Mouse (Mus musculus) hindbrain, postnatal 0 days (tissue): ENCODE results near the gene Glrx. TPM values are rescaled to one million over a fixed set of nuclear protein-coding genes. Genes with fewer than 3 reads are reported as not detected.
A peak's percentile ranks its signal among the peaks of the same experiment; 100 is the strongest.

Experiments used
- ATAC-seq: fragments of 200-750 bp; cut with Nextera tagmentation; 2 replicates; pipeline ENCODE4 v1.8.0; 2017; ENCODE audit warnings: mild to moderate bottlenecking, moderate TSS enrichment, moderate library complexity
- DNase-seq: peaks from one replicate; pipeline ENCODE4 v3.0.0-alpha.2; 2015; ENCODE audit warnings: low spot score
- H3K27ac ChIP-seq: fragments of 300-500 bp; sonication (generic); 2 replicates; pipeline ENCODE4 v1.5.1; 2014; ENCODE audit warnings: mild to moderate bottlenecking
- H3K27me3 ChIP-seq: fragments of 300-500 bp; sonication (generic); 2 replicates; pipeline ENCODE4 v1.6.1; 2014; ENCODE audit warnings: low read length, mixed read lengths; ENCODE audit not compliant: insufficient read depth
- H3K36me3 ChIP-seq: fragments of 300-500 bp; sonication (generic); 2 replicates; pipeline ENCODE4 v1.6.1; 2014; ENCODE audit warnings: low read length, mixed read lengths; ENCODE audit not compliant: insufficient read depth
- H3K4me1 ChIP-seq: fragments of 300-500 bp; sonication (generic); 2 replicates; pipeline ENCODE4 v1.6.1; 2014; ENCODE audit warnings: antibody characterized with exemption, low read length, mixed read lengths; ENCODE audit not compliant: insufficient read depth
- H3K4me2 ChIP-seq: fragments of 300-500 bp; sonication (generic); 2 replicates; pipeline ENCODE4 v1.6.1; 2014; ENCODE audit warnings: low read depth, mild to moderate bottlenecking, low read length, moderate library complexity, mixed read lengths
- H3K4me3 ChIP-seq: fragments of 300-500 bp; sonication (generic); 2 replicates; pipeline ENCODE4 v1.5.1; 2014; ENCODE audit warnings: low read length
- H3K9ac ChIP-seq: fragments of 300-500 bp; sonication (generic); replicated peaks from 2 replicates; pipeline ENCODE4 v1.6.1; 2014; ENCODE audit warnings: mild to moderate bottlenecking, low read length, moderate library complexity, mixed read lengths
- H3K9me3 ChIP-seq: fragments of 300-500 bp; sonication (generic); 2 replicates; pipeline ENCODE4 v1.6.1; 2016; ENCODE audit warnings: low read length, mixed read lengths
- CTCF ChIP-seq: IDR thresholded peaks from 2 replicates; pipeline ENCODE4 v1.5.1; 2016; ENCODE audit warnings: antibody characterized with exemption, control low read depth, low read depth
- WGBS: fragments of 180-500 bp; shearing (Covaris S2); extraction: QIAGEN DNeasy Blood & Tissue Kit; methylation state at CpG from one replicate; pipeline ENCODE4 v1.1.7; 2014; 5-methylcytosine and 5-hydroxymethylcytosine counted together
- polyA plus RNA-seq: library from polyadenylated mRNA; unstranded; fragments of >200 nt; fragmentation: Nextera tagmentation; extraction: Ambion mirVana; gene quantifications from 2 replicates; pipeline ENCODE4 v1.2.1, GENCODE M21; 2015
- total RNA-seq: library from RNA; depleted of rRNA; stranded (reverse); fragments of >200 nt; gene quantifications from 2 replicates; pipeline ENCODE4 v1.2.3, GENCODE M21; 2014; rRNA removed

The Glrx gene
- total RNA-seq (69.6 and 69.7 TPM in 2 replicates), polyA plus RNA-seq (103 TPM in 2 replicates)

DNA sequence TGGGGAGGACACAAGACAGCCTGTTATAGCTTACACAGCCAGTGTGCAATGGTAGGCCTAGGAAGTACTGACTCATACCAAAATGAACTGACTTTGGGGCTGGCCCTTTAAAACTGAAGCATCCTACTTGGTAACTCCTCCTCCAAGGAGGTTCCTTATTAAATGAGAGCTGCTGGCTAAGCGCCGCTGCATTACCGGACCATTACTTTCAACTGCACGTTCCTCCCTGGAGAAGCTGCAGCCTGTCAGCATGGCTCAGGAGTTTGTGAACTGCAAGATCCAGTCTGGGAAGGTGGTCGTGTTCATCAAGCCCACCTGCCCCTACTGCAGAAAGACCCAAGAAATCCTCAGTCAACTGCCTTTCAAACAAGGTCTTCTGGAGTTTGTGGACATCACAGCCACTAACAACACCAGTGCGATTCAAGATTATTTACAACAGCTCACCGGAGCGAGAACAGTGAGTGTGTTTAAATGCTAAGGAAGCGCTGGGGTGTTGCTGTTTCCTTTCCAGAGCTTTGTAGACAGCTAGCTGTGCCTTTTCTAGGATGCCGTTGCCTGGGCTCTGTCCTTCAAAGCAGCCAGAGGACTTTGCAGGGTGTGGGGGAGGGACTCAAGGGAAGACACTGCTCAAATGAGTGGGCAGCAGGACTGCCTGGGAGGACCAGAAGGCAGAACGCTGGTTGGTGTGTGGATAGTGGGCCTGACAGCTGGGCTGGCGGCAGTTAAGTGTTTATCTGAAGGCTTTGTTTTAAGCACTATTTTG lies at the start of gene Glrx:
Gene Glrx (plus strand): TSS at position 150 of the 763 bp plus-strand sequence.
- no peaks in the 10 kb centered on the region for H3K27me3 ChIP-seq
- no peaks in the 10 kb centered on the region for H3K9me3 ChIP-seq
- peaks cover 31% of the 10 kb centered on the region for H3K4me1 ChIP-seq
- peak within 1 kb of the TSS; percentile 63 for H3K4me3 ChIP-seq
- no peaks in the 10 kb centered on the region for H3K36me3 ChIP-seq
- WGBS, result under 1% methylated on average over 12 of the region's 12 CpGs
- DNase-seq (peak; percentile 88), ATAC-seq (peak; percentile 92)
- TF ChIP-seq CTCF, result no peak
- H3K9ac ChIP-seq, result peak within 1 kb of the TSS; percentile 55
- peak within 1 kb of the TSS; percentile 87 for H3K27ac ChIP-seq
- peak within 1 kb of the TSS; percentile 80 for H3K4me2 ChIP-seq

DNA sequence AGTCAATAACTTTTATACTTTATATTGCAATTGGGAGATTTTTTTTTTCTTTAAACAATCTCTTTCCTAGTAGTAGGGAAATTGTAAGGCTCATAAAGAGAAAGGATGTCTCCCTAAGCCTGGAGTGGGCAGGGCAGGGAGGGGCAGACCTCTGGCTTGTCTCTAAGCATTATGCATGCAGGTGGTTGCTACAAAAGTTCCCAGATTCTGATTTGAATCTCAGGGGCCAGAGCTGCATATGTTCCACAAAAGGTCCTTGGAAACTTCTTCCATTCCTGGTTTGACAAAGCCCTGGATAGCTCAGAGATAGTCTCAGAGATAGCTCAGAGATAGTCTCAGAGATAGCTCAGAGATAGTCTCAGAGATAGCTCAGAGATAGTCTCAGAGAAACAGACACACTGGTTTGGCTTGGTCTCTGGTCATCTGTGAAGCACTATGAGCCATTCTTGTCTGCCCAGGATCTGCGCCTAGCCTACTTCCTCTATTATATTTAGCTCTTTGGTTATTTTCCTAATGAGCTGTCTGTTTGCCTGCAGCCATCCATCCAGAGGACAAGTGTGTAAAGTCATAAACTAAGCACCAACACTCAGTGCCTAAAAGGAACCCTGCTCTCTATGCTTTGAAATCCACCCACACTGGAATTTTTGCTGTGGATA lies 49.0 kb upstream of the Glrx start:
- H3K9me3 ChIP-seq, result no peaks in the 10 kb centered on the region
- WGBS, result 81% methylated on average over 1 of the region's 1 CpGs
- ATAC-seq, result no peak
- no peak for TF ChIP-seq CTCF
- no peak overlapping the region for H3K4me3 ChIP-seq
- no peak overlapping the region for H3K4me2 ChIP-seq
- no peak for DNase-seq
- no peaks in the 10 kb centered on the region for H3K27me3 ChIP-seq
- H3K36me3 ChIP-seq, result no peaks in the 10 kb centered on the region
- H3K27ac ChIP-seq, result no peak overlapping the region
- no peaks in the 10 kb centered on the region for H3K4me1 ChIP-seq
- no peak overlapping the region for H3K9ac ChIP-seq

DNA sequence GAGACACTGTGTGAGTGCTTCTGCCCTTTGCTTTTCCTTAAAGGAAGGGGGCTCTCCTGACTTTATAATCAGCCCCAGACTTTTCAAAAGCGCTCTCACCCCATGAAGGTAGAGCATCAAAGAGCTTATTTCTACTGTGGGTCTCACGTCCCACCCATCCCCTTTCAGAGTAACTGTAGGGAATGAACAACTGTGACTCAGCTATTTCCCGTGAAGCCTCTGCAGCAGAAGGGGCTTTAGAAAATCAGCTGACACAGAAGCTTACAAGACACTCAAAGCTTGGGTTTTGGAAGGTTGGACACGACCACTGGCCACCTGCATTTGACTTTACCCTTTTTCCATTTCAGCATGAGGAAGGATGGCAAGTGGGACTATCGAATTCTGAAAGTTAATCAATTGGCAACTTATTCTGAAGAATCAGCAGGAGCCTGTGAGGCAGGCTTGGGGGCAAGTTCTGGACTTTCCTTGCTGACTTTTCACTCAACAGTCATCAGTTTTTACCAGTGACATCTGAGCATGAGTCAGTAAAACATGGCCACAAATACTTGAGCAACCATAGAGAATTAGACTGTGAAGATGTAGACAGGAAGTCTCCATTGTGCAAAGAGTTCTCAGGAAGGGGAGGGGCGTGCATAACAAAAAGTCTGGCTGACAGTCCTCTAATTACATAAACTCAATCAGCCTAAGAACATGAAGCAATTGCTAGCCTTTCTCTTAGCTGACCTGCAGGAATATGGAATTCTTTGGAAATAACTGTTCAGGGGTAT lies 45.6 kb upstream of the Glrx start:
- Histone ChIP-seq H3K27ac (no peak overlapping the region), H3K4me3 (no peak overlapping the region), H3K4me2 (no peak overlapping the region), H3K27me3 (no peaks in the 10 kb centered on the region), H3K9me3 (no peaks in the 10 kb centered on the region), H3K9ac (no peak overlapping the region), H3K4me1 (no peaks in the 10 kb centered on the region), H3K36me3 (no peaks in the 10 kb centered on the region)
- DNase-seq, result no peak
- 71% methylated on average over 6 of the region's 6 CpGs for WGBS
- TF ChIP-seq CTCF, result no peak
- no peak for ATAC-seq

DNA sequence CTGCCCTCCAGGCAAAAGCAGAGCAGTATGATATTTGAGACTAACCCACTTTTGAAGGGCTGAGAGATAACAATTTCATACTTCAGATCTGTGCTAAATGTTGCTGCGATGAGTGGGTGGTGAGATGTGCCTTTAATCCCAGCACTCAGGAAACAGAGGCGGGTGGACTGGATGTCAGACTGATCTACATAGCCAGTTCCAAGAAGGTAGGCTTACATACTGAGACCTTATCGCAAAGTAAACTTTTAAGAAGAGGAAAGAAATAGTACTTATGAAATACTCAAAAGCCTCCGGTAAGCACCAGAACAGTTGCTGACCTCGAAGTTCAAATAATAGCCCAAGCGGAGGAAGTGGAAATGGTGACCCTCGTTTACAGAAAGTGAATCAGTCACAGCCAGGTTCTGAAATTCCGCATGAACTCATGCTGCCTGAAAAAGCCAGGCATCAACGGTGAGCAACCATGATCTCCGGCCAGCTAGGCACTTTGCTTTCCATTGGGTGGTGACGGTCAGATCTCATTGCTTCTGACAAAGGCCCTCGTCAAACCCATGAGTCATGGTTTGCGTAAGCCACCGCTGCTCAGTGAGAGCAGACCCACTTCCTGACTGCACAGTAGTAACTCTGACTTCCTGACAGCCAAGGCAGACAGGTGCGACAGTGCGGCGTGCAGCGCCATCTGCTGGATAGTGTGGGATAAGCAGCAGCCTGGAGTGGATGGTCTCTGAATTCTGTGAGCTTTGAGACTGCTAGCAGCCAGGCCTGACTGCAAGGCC lies 42.1 kb upstream of the Glrx start:
- no peak overlapping the region for H3K9ac ChIP-seq
- no peaks in the 10 kb centered on the region for H3K36me3 ChIP-seq
- H3K27ac ChIP-seq, result no peak overlapping the region
- H3K9me3 ChIP-seq, result no peaks in the 10 kb centered on the region
- peak; percentile 90 for DNase-seq
- peak overlapping the region; percentile 11; the same call in 1 of the 2 replicates for H3K4me3 ChIP-seq
- 26% methylated on average over 18 of the region's 18 CpGs for whole genome bisulfite sequencing
- TF ChIP-seq CTCF, result peak; percentile 100
- peak; percentile 97 for ATAC-seq
- no peaks in the 10 kb centered on the region for H3K4me1 ChIP-seq
- peak overlapping the region; percentile 43 for H3K4me2 ChIP-seq
- H3K27me3 ChIP-seq, result no peaks in the 10 kb centered on the region

DNA sequence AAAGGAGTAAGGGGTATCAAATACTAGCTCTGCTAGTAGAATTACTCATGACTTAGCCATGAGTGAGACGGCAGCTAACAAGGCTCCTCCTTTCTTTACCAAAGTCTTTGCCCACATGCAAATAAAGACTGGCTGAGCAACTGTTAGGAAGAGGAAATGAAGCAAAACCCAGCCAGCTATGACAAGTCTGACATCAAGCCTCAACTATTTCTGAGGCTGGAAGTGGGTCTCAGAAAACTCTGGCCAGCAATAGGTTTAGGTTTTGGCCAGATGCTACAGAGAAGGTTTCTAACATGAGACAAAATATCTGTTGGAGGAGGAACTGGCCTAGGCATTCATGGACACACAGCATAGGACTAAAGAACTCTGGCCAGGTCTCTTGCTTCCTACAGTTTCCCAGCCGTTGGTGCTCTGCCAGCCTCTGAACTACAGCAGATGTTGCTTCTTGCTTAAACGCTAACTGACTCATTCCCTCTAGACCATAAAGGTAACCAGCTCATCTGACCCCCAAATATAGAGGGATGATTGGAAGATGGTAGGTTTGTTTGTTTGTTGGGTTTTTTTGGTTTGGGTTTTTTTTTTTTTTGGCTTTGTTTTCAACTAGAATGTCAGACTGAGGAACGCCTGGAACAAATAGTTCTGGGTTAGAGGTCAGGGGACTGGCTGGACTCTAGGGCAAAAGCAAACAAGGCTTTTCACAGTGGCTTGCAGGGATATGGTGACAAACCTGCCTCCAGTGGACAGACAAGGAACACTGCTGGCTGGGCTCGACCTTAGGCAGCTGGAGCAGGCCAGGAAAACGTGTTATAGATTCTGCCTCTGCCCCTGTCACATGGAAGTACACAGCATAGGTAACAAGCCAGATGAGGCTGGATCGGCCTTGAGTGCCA lies 41.0 kb upstream of the Glrx start:
- no peak overlapping the region for H3K27ac ChIP-seq
- H3K4me1 ChIP-seq, result no peaks in the 10 kb centered on the region
- peak; percentile 49 for TF ChIP-seq CTCF
- no peaks in the 10 kb centered on the region for H3K9me3 ChIP-seq
- H3K27me3 ChIP-seq, result no peaks in the 10 kb centered on the region
- 65% methylated on average over 7 of the region's 7 CpGs for WGBS
- no peak overlapping the region for H3K4me2 ChIP-seq
- H3K36me3 ChIP-seq, result no peaks in the 10 kb centered on the region
- no peak for ATAC-seq
- no peak overlapping the region for H3K9ac ChIP-seq
- no peak overlapping the region for H3K4me3 ChIP-seq
- DNase-seq, result no peak
